Mouse (Mus musculus) C2C12 (cell line): ENCODE measurements at regions not wholly inside any gene's neighbourhood (a gene's known extent, or its start where the extent isn't known, plus 50 kb on each side); places are given as distances from the start of the nearest gene placed in this dataset.
A peak's percentile ranks its signal among the peaks of the same experiment; 100 is the strongest.

ENCODE experiments used
- H3K27me3 ChIP-seq: one replicate; pipeline ENCODE4 v1.6.1; 2011; ENCODE audit not compliant: control insufficient read depth, insufficient read depth, insufficient read length
- H3K36me3 ChIP-seq: one replicate; pipeline ENCODE4 v1.6.1; 2011; ENCODE audit not compliant: control insufficient read depth, insufficient read depth
- H3K4me3 ChIP-seq: one replicate; pipeline ENCODE4 v1.5.1; 2011; ENCODE audit warnings: mild to moderate bottlenecking, control low read depth; ENCODE audit not compliant: poor library complexity, insufficient read depth, severe bottlenecking
- H3K79me2 ChIP-seq: one replicate; pipeline ENCODE4 v1.6.1; 2011; ENCODE audit not compliant: control insufficient read depth, insufficient read depth
- H3K79me3 ChIP-seq: one replicate; pipeline ENCODE4 v1.6.1; 2011; ENCODE audit warnings: low read depth, control low read depth
- H3ac ChIP-seq: one replicate; pipeline ENCODE3; 2011; ENCODE audit warnings: low read depth; ENCODE audit not compliant: control insufficient read depth, insufficient read length
- CEBPB ChIP-seq: IDR thresholded peaks from one replicate; pipeline ENCODE4 v1.6.1; 2011; ENCODE audit warnings: low read depth, mild to moderate bottlenecking, control low read depth, moderate library complexity
- CTCF ChIP-seq: IDR thresholded peaks from one replicate; pipeline ENCODE4 v1.5.1; 2011; ENCODE audit not compliant: control insufficient read depth, insufficient read depth, insufficient read length
- FOSL1 ChIP-seq: IDR thresholded peaks from one replicate; pipeline ENCODE4 v1.8.0; 2011; ENCODE audit warnings: mild to moderate bottlenecking, low read length; ENCODE audit not compliant: poor library complexity, insufficient read depth, severe bottlenecking
- MAX ChIP-seq: IDR thresholded peaks from one replicate; pipeline ENCODE4 v1.6.1; 2011; ENCODE audit warnings: mild to moderate bottlenecking, control low read depth
- MYOD1 ChIP-seq: IDR thresholded peaks from one replicate; pipeline ENCODE4 v1.6.1; 2011; ENCODE audit warnings: low read depth; ENCODE audit not compliant: control insufficient read depth, insufficient read length
- MYOG ChIP-seq: IDR thresholded peaks from one replicate; pipeline ENCODE4 v1.6.1; 2011; ENCODE audit not compliant: control insufficient read depth, insufficient read length; ENCODE audit errors: extremely low read depth
- USF1 ChIP-seq: IDR thresholded peaks from one replicate; pipeline ENCODE4 v1.6.1; 2011; ENCODE audit warnings: low read depth, mild to moderate bottlenecking, control low read depth, moderate library complexity

GRCm38 (mm10) chr1:137786653-137787052, 388.9 kb downstream of the Ptprc start:
- Histone ChIP-seq H3K27me3 (no peaks in the 10 kb centered on the region), H3ac (no peak overlapping the region), H3K36me3 (no peaks in the 10 kb centered on the region), H3K79me2 (no peaks in the 10 kb centered on the region), H3K4me3 (no peak overlapping the region), H3K79me3 (no peaks in the 10 kb centered on the region)
- TF ChIP-seq FOSL1 (no peak), MAX (no peak), CTCF (no peak), MYOD1 (no peak)

DNA sequence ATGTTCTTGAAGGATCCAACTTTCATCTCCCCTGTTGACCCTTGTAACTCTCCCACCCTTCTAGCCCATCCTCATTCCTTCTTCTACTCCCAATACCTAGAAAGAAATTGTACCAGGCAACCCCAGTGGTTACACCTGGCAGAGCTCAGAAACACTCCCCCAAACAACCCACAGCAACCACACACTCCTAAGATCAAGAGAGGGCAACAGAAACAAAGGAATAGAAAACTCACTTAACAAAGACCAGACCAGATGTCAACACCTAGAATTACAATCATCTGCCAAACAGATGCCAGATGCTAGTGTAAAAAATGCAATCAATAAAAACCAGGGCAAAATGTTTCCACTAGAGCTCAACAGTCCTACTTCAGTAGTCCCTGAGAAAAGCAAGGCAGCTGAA, 400.9 kb downstream of the Ptprc start:
- Histone ChIP-seq H3K4me3 (no peak overlapping the region), H3ac (no peak overlapping the region), H3K79me2 (no peaks in the 10 kb centered on the region), H3K79me3 (no peaks in the 10 kb centered on the region), H3K36me3 (no peaks in the 10 kb centered on the region), H3K27me3 (no peaks in the 10 kb centered on the region)
- TF ChIP-seq CEBPB (no peak), FOSL1 (no peak), MYOG (no peak)

DNA sequence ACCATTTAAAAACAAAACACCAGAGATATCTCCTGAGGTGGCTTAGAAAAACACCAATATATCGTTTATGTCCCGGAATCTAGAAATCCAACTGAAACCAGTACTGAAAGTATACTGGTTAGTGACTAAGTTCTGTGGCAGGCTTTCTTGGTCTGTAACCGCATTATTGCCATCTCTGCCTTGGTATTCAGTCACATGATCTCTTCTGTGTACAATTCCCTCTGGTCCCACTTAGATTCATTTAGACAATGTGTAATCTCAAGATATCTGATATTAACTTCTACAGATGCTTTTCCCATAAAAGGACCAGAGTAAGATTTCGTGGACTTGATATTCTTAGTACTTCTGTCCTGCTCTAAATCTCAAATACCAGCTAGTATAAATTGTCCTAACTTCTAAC, 414.7 kb downstream of the Ptprc start:
- Histone ChIP-seq H3ac (no peak overlapping the region), H3K79me3 (no peaks in the 10 kb centered on the region), H3K27me3 (no peaks in the 10 kb centered on the region), H3K4me3 (no peak overlapping the region), H3K36me3 (no peaks in the 10 kb centered on the region), H3K79me2 (no peaks in the 10 kb centered on the region)
- TF ChIP-seq MAX (no peak), CEBPB (no peak), CTCF (no peak), MYOG (no peak), USF1 (peak; percentile 84), FOSL1 (no peak), MYOD1 (no peak)

GRCm38 (mm10) chr1:137751446-137751961, 424.0 kb downstream of the Ptprc start:
- TF ChIP-seq USF1 = peak; percentile 46
- TF ChIP-seq CEBPB = no peak
- Histone ChIP-seq H3K36me3 (no peaks in the 10 kb centered on the region), H3ac (no peak overlapping the region), H3K4me3 (no peak overlapping the region), H3K27me3 (no peaks in the 10 kb centered on the region), H3K79me3 (no peaks in the 10 kb centered on the region), H3K79me2 (no peaks in the 10 kb centered on the region)

- Histone ChIP-seq H3ac (no peak overlapping the region), H3K4me3 (no peak overlapping the region), H3K27me3 (no peaks in the 10 kb centered on the region), H3K79me2 (no peaks in the 10 kb centered on the region), H3K79me3 (no peaks in the 10 kb centered on the region), H3K36me3 (no peaks in the 10 kb centered on the region)
- TF ChIP-seq MYOD1 (no peak), FOSL1 (no peak)
Measured at GRCm38 (mm10) chr1:137750894-137751293, 424.6 kb downstream of the Ptprc start.

GRCm38 (mm10) chr1:137746129-137746528, 429.4 kb downstream of the Ptprc start:
- Histone ChIP-seq H3K79me2 (no peaks in the 10 kb centered on the region), H3ac (no peak overlapping the region), H3K36me3 (no peaks in the 10 kb centered on the region), H3K4me3 (no peak overlapping the region), H3K27me3 (no peaks in the 10 kb centered on the region), H3K79me3 (no peaks in the 10 kb centered on the region)
- TF ChIP-seq MAX = no peak
- TF ChIP-seq USF1 = no peak
- no peak for TF ChIP-seq MYOG
- TF ChIP-seq FOSL1 = no peak
- TF ChIP-seq MYOD1 = no peak
- TF ChIP-seq CTCF = no peak
- TF ChIP-seq CEBPB = no peak
